Mouse (Mus musculus): ENCODE data around the gene Grip1. TPM values are rescaled to one million over a fixed set of nuclear protein-coding genes. Genes with fewer than 3 reads are reported as not detected.

Grip1 gene
- polyA plus RNA-seq, 1 experiment from 2014 or later, result 0.86 TPM

DNA sequence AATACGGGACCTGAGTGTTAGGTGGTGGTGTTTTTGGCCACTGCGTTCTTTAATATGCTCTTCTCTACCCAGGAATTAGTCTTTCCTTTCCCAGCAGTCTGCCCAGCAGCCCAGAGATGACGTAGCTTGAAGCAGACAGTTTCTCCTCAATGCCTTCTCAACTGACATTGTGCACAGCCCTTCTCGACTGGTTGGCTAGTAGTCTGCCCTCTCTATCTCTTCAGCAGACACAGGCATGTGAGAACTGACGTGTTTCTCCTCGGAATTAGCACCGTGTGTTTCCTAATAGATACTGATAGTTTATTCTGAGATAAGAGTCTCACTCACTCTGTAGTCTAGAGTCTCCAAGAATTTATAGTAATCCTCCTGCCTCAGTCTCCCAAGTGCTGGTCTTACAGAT, 10.2 kb downstream of the Grip1 start:
- no peak for TF ChIP-seq CTCF (IDR thresholded peaks at IDR 0.05; ENCODE audit: low read depth)
- no peak for TF ChIP-seq EP300 (IDR thresholded peaks at IDR 0.05; ENCODE audit: low read depth)
- Histone ChIP-seq H3K27ac (ENCODE audit: low read depth) (no peak overlapping the region), H3K4me2 (ENCODE audit: low read depth, low read length) (no peak overlapping the region), H3K4me3 (ENCODE audit: low read depth, low read length) (no peak overlapping the region), H3K27me3 (ENCODE audit: insufficient read depth, low read length) (no peaks in the 10 kb centered on the region), H3K9me3 (ENCODE audit: low read length) (no peaks in the 10 kb centered on the region), H3K4me1 (ENCODE audit: insufficient read depth) (no peaks in the 10 kb centered on the region), H3K36me3 (replicated peaks; ENCODE audit: insufficient read depth, low read length) (no peaks in the 10 kb centered on the region), H3K9ac (replicated peaks) (no peak overlapping the region)
- 55% methylated on average over 7 of the region's 7 CpGs for WGBS (ENCODE audit: insufficient replicate concordance)
- ATAC-seq (no peak), DNase-seq (no peak)

GRCm38 (mm10) chr10:119467976-119468375, 14.3 kb downstream of the Grip1 start:
- Histone ChIP-seq H3K36me3 (replicated peaks; ENCODE audit: insufficient read depth, low read length) (no peaks in the 10 kb centered on the region), H3K4me1 (ENCODE audit: insufficient read depth) (no peaks in the 10 kb centered on the region), H3K9ac (replicated peaks) (no peak overlapping the region), H3K9me3 (ENCODE audit: low read length) (no peaks in the 10 kb centered on the region), H3K27ac (ENCODE audit: low read depth) (no peak overlapping the region), H3K4me3 (ENCODE audit: low read depth, low read length) (no peak overlapping the region), H3K4me2 (ENCODE audit: low read depth, low read length) (no peak overlapping the region), H3K27me3 (ENCODE audit: insufficient read depth, low read length) (no peaks in the 10 kb centered on the region)
- DNase-seq, result no peak
- WGBS (ENCODE audit: insufficient replicate concordance), result 87% methylated on average over 18 of the region's 18 CpGs
- TF ChIP-seq CTCF (IDR thresholded peaks at IDR 0.05; ENCODE audit: low read depth) (no peak), EP300 (IDR thresholded peaks at IDR 0.05; ENCODE audit: low read depth) (no peak)
- no peak for ATAC-seq

GRCm38 (mm10) chr10:119470096-119470495, 16.5 kb downstream of the Grip1 start:
- H3K4me3 ChIP-seq (ENCODE audit: low read depth, low read length), result no peak overlapping the region
- DNase-seq (no peak), ATAC-seq (no peak)
- no peak overlapping the region for H3K27ac ChIP-seq (ENCODE audit: low read depth)
- H3K4me2 ChIP-seq (ENCODE audit: low read depth, low read length), result no peak overlapping the region
- H3K36me3 ChIP-seq (replicated peaks; ENCODE audit: insufficient read depth, low read length), result no peaks in the 10 kb centered on the region
- 85% methylated on average over 1 of the region's 1 CpGs for WGBS (ENCODE audit: insufficient replicate concordance)
- H3K9me3 ChIP-seq (ENCODE audit: low read length), result no peaks in the 10 kb centered on the region
- TF ChIP-seq CTCF (IDR thresholded peaks at IDR 0.05; ENCODE audit: low read depth) (0 out of 2 replicates have a peak, but pooled peaks have one; percentile 6), EP300 (IDR thresholded peaks at IDR 0.05; ENCODE audit: low read depth) (no peak)
- no peaks in the 10 kb centered on the region for H3K27me3 ChIP-seq (ENCODE audit: insufficient read depth, low read length)
- no peak overlapping the region for H3K9ac ChIP-seq (replicated peaks)
- H3K4me1 ChIP-seq (ENCODE audit: insufficient read depth), result no peaks in the 10 kb centered on the region

- Histone ChIP-seq H3K27ac (ENCODE audit: low read depth) (no peak overlapping the region), H3K4me2 (ENCODE audit: low read depth, low read length) (no peak overlapping the region), H3K27me3 (ENCODE audit: insufficient read depth, low read length) (no peaks in the 10 kb centered on the region), H3K4me1 (ENCODE audit: insufficient read depth) (no peaks in the 10 kb centered on the region), H3K9ac (replicated peaks) (no peak overlapping the region), H3K4me3 (ENCODE audit: low read depth, low read length) (no peak overlapping the region), H3K9me3 (ENCODE audit: low read length) (no peaks in the 10 kb centered on the region), H3K36me3 (replicated peaks; ENCODE audit: insufficient read depth, low read length) (no peaks in the 10 kb centered on the region)
- DNase-seq (no peak), ATAC-seq (no peak)
- 38% methylated on average over 9 of the region's 9 CpGs for WGBS (ENCODE audit: insufficient replicate concordance)
- TF ChIP-seq EP300 (IDR thresholded peaks at IDR 0.05; ENCODE audit: low read depth) (no peak), CTCF (IDR thresholded peaks at IDR 0.05; ENCODE audit: low read depth) (no peak)
Measured at GRCm38 (mm10) chr10:119475166-119475565, 21.5 kb downstream of the Grip1 start.

GRCm38 (mm10) chr10:119477661-119478060, 24.0 kb downstream of the Grip1 start:
- Histone ChIP-seq H3K27me3 (ENCODE audit: insufficient read depth, low read length) (no peaks in the 10 kb centered on the region), H3K27ac (ENCODE audit: low read depth) (no peak overlapping the region), H3K9me3 (ENCODE audit: low read length) (no peaks in the 10 kb centered on the region), H3K4me2 (ENCODE audit: low read depth, low read length) (no peak overlapping the region), H3K4me1 (ENCODE audit: insufficient read depth) (no peaks in the 10 kb centered on the region), H3K9ac (replicated peaks) (no peak overlapping the region), H3K4me3 (ENCODE audit: low read depth, low read length) (no peak overlapping the region), H3K36me3 (replicated peaks; ENCODE audit: insufficient read depth, low read length) (no peaks in the 10 kb centered on the region)
- DNase-seq (no peak), ATAC-seq (no peak)
- no peak for TF ChIP-seq EP300 (IDR thresholded peaks at IDR 0.05; ENCODE audit: low read depth)
- TF ChIP-seq CTCF (IDR thresholded peaks at IDR 0.05; ENCODE audit: low read depth), result no peak
- WGBS (ENCODE audit: insufficient replicate concordance), result 87% methylated on average over 8 of the region's 8 CpGs

DNA sequence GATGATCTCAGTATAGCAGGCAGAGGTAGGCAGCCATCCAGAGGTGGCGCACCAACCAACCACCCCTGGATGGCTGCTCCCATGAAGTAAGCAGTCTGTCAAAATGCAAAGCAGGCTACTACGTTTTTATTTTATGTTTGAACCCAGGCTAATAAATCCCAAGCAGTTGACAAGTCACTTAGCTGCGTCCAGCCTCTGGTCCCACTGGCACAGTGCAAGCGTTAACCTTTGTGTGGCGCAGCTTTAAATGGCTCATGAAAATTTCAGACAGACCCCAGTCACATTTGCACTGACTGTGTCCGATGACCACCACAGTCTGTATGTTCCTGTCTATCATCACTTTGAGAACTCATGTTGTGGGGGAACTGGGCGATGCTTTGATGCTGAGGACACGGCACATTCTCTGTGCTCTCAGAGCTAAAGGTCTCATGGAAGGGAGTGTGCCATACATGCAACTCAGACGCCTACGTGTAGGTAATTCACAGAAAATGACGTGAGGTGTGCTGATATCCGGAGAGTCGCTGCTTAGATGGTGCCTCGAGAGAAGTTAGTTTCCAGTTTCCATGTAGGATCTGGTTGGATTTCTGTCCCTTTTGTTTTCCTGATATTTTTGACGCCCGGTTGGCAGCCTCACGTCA, 29.6 kb downstream of the Grip1 start:
- Histone ChIP-seq H3K36me3 (replicated peaks; ENCODE audit: insufficient read depth, low read length) (no peaks in the 10 kb centered on the region), H3K27ac (ENCODE audit: low read depth) (no peak overlapping the region), H3K9me3 (ENCODE audit: low read length) (no peaks in the 10 kb centered on the region), H3K27me3 (ENCODE audit: insufficient read depth, low read length) (no peaks in the 10 kb centered on the region), H3K9ac (replicated peaks) (no peak overlapping the region), H3K4me3 (ENCODE audit: low read depth, low read length) (no peak overlapping the region), H3K4me1 (ENCODE audit: insufficient read depth) (no peaks in the 10 kb centered on the region), H3K4me2 (ENCODE audit: low read depth, low read length) (no peak overlapping the region)
- TF ChIP-seq EP300 (IDR thresholded peaks at IDR 0.05; ENCODE audit: low read depth) (no peak), CTCF (IDR thresholded peaks at IDR 0.05; ENCODE audit: low read depth) (no peak)
- DNase-seq (no peak), ATAC-seq (no peak)
- WGBS (ENCODE audit: insufficient replicate concordance), result 80% methylated on average over 17 of the region's 17 CpGs

Measured in liver, postnatal 0 days (tissue).